Comparison of ENCODE assay signal across 9 mouse cellular contexts in the genomic region with DNA sequence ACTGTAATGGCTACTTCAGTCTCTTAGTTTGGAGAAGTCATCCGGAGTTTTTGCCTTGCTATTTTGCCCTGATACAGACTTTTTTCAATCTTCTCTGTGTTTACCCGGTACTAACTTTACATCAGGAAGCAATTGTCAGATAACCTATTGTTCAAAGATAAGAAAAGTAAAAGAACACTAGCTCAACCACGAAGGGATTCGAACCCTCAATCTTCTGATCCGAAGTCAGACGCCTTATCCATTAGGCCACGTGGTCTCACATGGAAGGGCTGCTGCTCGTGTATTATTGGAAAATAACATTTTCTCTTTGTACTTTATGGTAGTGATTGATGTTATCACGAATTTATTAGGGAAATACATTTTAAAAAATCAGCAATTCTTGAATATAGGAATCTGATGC. TPM values are rescaled to one million over a fixed set of nuclear protein-coding genes. Genes with fewer than 3 reads are reported as not detected.
A peak's percentile ranks its signal among the peaks of the same experiment; 100 is the strongest.
DNase-seq lines count a peak whose midpoint lies in the region; ATAC-seq and TF ChIP-seq lines count a peak whose summit lies in the region.
"Had no signal": no experiment of that assay in that cellular context is flagged by ENCODE, and none has a peak within 500 bp of the region (broad histone marks: within the 10 kb centered on the region; RNA-seq: fewer than 3 reads in every experiment).

No protein-coding gene starts in this region.

- no peak overlapping the region for H3K27ac ChIP-seq in forebrain, postnatal 0 days (ENCODE audit: low read depth, low read length)
- H3K27ac ChIP-seq in liver, embryonic 14.5 days, result no peak overlapping the region

- H3K27me3 ChIP-seq in forebrain, postnatal 0 days (ENCODE audit: insufficient read depth, low read length), result peaks cover 8% of the 10 kb centered on the region; the same call in 1 of the 2 replicates
- H3K27me3 ChIP-seq in liver, embryonic 14.5 days (ENCODE audit: control insufficient read depth, insufficient read depth, low read length), result no peaks in the 10 kb centered on the region

- peak overlapping the region; percentile 23; the same call in 1 of the 2 replicates for H3K4me2 ChIP-seq in forebrain, postnatal 0 days (ENCODE audit: low read depth)
- peak overlapping the region; percentile 57 for H3K4me2 ChIP-seq in liver, embryonic 14.5 days (ENCODE audit: low read depth)

- no peaks in the 10 kb centered on the region; the same call in 1 of the 2 replicates for H3K4me1 ChIP-seq in forebrain, postnatal 0 days (ENCODE audit: insufficient read depth)
- H3K4me1 ChIP-seq in liver, embryonic 14.5 days (replicated peaks; ENCODE audit: control insufficient read depth in 2 of 2, insufficient read depth in 2 of 2, low read length in 1 of 2), result peaks cover 28 to 43% of the 10 kb centered on the region in 2 experiments

- intact Hi-C loops in gastrocnemius, postnatal 36 days (cut with DNase I), result no loop called here

- TF ChIP-seq CTCF in forebrain, postnatal 0 days (IDR thresholded peaks at IDR 0.05; ENCODE audit: low read depth), result no peak
- no peak for TF ChIP-seq CTCF in liver, embryonic 14.5 days (IDR thresholded peaks at IDR 0.05; ENCODE audit: low read depth)

- H3K9ac ChIP-seq in forebrain, postnatal 0 days, result no peak overlapping the region
- no peak overlapping the region; the same call in 1 of the 2 replicates for H3K9ac ChIP-seq in liver, embryonic 14.5 days (replicated peaks)

- no peak; the same call in 1 of the 2 replicates for TF ChIP-seq EP300 in liver, embryonic 14.5 days (IDR thresholded peaks at IDR 0.05; ENCODE audit: low read depth)

- no peak overlapping the region for H3K4me3 ChIP-seq in forebrain, postnatal 0 days (ENCODE audit: low read depth, low read length)
- peak overlapping the region in 1 of 2 experiments; percentile 23; a peak in 1 of 4 replicates for H3K4me3 ChIP-seq in liver, embryonic 14.5 days (ENCODE audit: insufficient read depth in 1 of 2, low read depth in 2 of 2, low read length in 2 of 2)

- WGBS in forebrain, postnatal 0 days, result 2% methylated on average over 9 of the region's 9 CpGs
- WGBS in liver, embryonic 14.5 days (ENCODE audit: insufficient replicate concordance), result under 1% methylated on average over 9 of the region's 9 CpGs

- H3K9me3 ChIP-seq in forebrain, postnatal 0 days (ENCODE audit: low read length), result no peaks in the 10 kb centered on the region
- no peaks in the 10 kb centered on the region for H3K9me3 ChIP-seq in liver, embryonic 14.5 days (ENCODE audit: control insufficient read depth, low read length)

- H3K36me3 ChIP-seq in forebrain, postnatal 0 days (ENCODE audit: insufficient read depth), result no peaks in the 10 kb centered on the region
- H3K36me3 ChIP-seq in liver, embryonic 14.5 days (replicated peaks; ENCODE audit: control insufficient read depth, insufficient read depth, low read depth), result no peaks in the 10 kb centered on the region

- peak; percentile 68; the same call in 1 of the 2 replicates for ATAC-seq in forebrain, postnatal 0 days
- ATAC-seq in liver, embryonic 14.5 days (ENCODE audit: insufficient read depth), result no peak

- peak; percentile 41 for DNase-seq in right cerebral cortex, adult 18-20 months
- DNase-seq in right cerebral cortex, postnatal 25 days, result no peak
- DNase-seq in brain, adult 2 months (ENCODE audit: low read depth, low spot score), result peak; percentile 53
- DNase-seq in forebrain, postnatal 0 days, result peak; percentile 86
- DNase-seq in kidney, adult 9 months, result peak; percentile 33
- peak in 1 of 3 experiments; percentile 67 for DNase-seq in liver, embryonic 14.5 days (ENCODE audit: low read depth in 3 of 3, low spot score in 3 of 3)
- DNase-seq in right cerebral cortex, postnatal 14 days, result peak; percentile 30
- no peak for DNase-seq in gastrocnemius, postnatal 36 days

RNA-seq across cellular contexts. Expression of gene Btn2a2, which starts 15.1 kb away (rescaled TPM):
- total RNA-seq in forebrain, postnatal 0 days (2014; rRNA removed), result not detected in 2 replicates
- polyA plus RNA-seq in forebrain, postnatal 0 days (2015; fragmentation: Nextera tagmentation; extraction: Ambion mirVana), result 0.10 TPM in 1 of 2 replicates, not detected in the other
- 0.01 TPM in 1 of 2 replicates, not detected in the other for polyA plus RNA-seq in liver, embryonic 14.5 days (2012; rRNA removed)
- not detected in 2 replicates for polyA plus RNA-seq in liver, embryonic 14.5 days (2014; fragmentation: Nextera tagmentation; extraction: Ambion mirVana)
- not detected for total RNA-seq in gastrocnemius, postnatal 36 days (2021)

RNA-seq across cellular contexts. Expression of gene Hist1h4h, which starts 27.1 kb away (rescaled TPM):
- total RNA-seq in forebrain, postnatal 0 days (2014; rRNA removed), result 1,275 and 1,840 TPM in 2 replicates
- polyA plus RNA-seq in forebrain, postnatal 0 days (2015; fragmentation: Nextera tagmentation; extraction: Ambion mirVana), result 4.1 and 5.7 TPM in 2 replicates
- polyA plus RNA-seq in liver, embryonic 14.5 days (2012; rRNA removed), result 8.6 and 24.1 TPM in 2 replicates
- polyA plus RNA-seq in liver, embryonic 14.5 days (2014; fragmentation: Nextera tagmentation; extraction: Ambion mirVana), result 5.3 and 6.1 TPM in 2 replicates
- 100 to 1,000 TPM; 130 to 153 TPM for total RNA-seq in gastrocnemius, postnatal 36 days (2021)

RNA-seq across cellular contexts. Expression of gene Hist1h2af, which starts 29.9 kb away (rescaled TPM):
- total RNA-seq in forebrain, postnatal 0 days (2014; rRNA removed), result 135 and 227 TPM in 2 replicates
- polyA plus RNA-seq in forebrain, postnatal 0 days (2015; fragmentation: Nextera tagmentation; extraction: Ambion mirVana), result not detected in 2 replicates
- polyA plus RNA-seq in liver, embryonic 14.5 days (2012; rRNA removed), result 375 and 609 TPM in 2 replicates
- 14.2 and 17.4 TPM in 2 replicates for polyA plus RNA-seq in liver, embryonic 14.5 days (2014; fragmentation: Nextera tagmentation; extraction: Ambion mirVana)
- 10 to 100 TPM in 1 of 2 experiments, 1 to 10 TPM in 1; 7.7 to 11.5 TPM for total RNA-seq in gastrocnemius, postnatal 36 days (2021)

RNA-seq across cellular contexts. Expression of gene Hist1h3g, which starts 31.4 kb away (rescaled TPM):
- 116 and 134 TPM in 2 replicates for total RNA-seq in forebrain, postnatal 0 days (2014; rRNA removed)
- 0.50 TPM in 1 of 2 replicates, not detected in the other for polyA plus RNA-seq in forebrain, postnatal 0 days (2015; fragmentation: Nextera tagmentation; extraction: Ambion mirVana)
- polyA plus RNA-seq in liver, embryonic 14.5 days (2012; rRNA removed), result 48.1 and 52.5 TPM in 2 replicates
- polyA plus RNA-seq in liver, embryonic 14.5 days (2014; fragmentation: Nextera tagmentation; extraction: Ambion mirVana), result 8.6 and 9.6 TPM in 2 replicates
- 1 to 10 TPM; 2.8 to 5.0 TPM for total RNA-seq in gastrocnemius, postnatal 36 days (2021)

RNA-seq across cellular contexts. Expression of gene Btn1a1, which starts 38.1 kb away (rescaled TPM):
- total RNA-seq in forebrain, postnatal 0 days (2014; rRNA removed), result 0.08 and 0.33 TPM in 2 replicates
- 0.12 TPM in 1 of 2 replicates, not detected in the other for polyA plus RNA-seq in forebrain, postnatal 0 days (2015; fragmentation: Nextera tagmentation; extraction: Ambion mirVana)
- 1.5 and 2.1 TPM in 2 replicates for polyA plus RNA-seq in liver, embryonic 14.5 days (2012; rRNA removed)
- 1.5 and 1.8 TPM in 2 replicates for polyA plus RNA-seq in liver, embryonic 14.5 days (2014; fragmentation: Nextera tagmentation; extraction: Ambion mirVana)
- not detected for total RNA-seq in gastrocnemius, postnatal 36 days (2021)
- total RNA-seq: left cerebral cortex, postnatal 36 days had no signal

Comparison
In these comparisons a context has a peak if more than half of its experiments do, and no peak if none do; other contexts are left out.
1. DNase-seq: peak in right cerebral cortex, adult 18-20 months (single experiment), brain, adult 2 months (single experiment), forebrain, postnatal 0 days (single experiment), kidney, adult 9 months (single experiment) and right cerebral cortex, postnatal 14 days (single experiment); none in right cerebral cortex, postnatal 25 days (single experiment) and gastrocnemius, postnatal 36 days (0 of 2).
2. RNA of gene Hist1h2af, which starts 29.9 kb away (total RNA-seq): 135 to 227 TPM in forebrain, postnatal 0 days; 7.7 to 11.5 TPM in gastrocnemius, postnatal 36 days; every median in the first group is over 10 times any median in the second.